Mouse (Mus musculus) T-helper 2 cell (primary cell): ENCODE measurements at regions not wholly inside any gene's neighbourhood (a gene's known extent, or its start where the extent isn't known, plus 50 kb on each side); places are given as distances from the start of the nearest gene placed in this dataset.

Source experiments
- in situ Hi-C: fragments of 300-600 bp; cut with MboI, MseI; formaldehyde crosslinking; loops from one replicate; pipeline ENCODE4 v1.15.1; 2025; ENCODE audit warnings: high pct_unique_total_duplicates

DNA sequence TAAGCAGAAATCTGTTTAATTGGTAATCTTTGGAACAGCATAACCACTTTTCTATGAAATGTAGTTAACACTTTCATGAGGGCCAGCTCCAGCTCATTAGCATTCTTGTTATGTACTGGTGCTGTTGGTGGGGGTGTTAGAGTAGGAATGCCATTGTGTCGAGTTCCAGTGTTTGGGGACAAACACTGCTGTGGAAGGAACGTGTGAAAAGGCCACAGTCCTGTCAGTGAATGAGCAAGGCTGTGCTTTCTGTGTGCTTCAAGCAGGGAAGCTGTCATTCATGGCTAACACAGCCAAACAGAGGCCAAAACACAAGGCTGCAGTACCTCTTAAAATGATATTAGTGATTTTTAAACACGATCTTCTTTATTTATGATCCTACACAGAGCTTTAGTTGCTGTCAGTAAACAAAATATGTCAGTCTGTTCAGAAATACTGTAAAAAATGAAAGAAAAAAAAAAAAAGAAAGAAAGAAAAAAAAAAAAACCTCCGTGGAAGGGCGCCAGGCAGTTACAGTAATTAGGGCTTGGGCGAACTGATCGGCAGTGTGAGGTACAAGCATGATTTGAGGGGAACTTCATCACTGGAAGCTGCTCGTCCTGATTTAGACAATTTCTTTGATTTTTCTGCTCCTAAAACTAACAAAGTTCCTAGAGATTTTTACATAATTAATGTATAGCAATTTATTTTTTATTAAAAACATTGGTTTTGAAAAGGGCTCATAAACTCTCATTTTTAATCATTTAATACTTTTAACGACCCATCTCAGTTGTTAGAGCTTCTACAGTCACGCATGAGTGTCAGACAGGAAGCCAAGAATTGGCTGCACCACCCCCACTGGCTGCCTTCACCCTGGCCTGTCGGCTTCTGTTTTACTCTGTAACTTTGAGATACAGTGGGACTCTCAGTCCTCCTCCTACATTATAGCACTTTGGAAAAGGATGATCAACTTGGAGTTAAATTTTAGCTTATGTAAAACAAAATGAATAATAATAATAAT, 80.8 kb upstream of the Dnajc24 start:
- in situ Hi-C loops: loop anchor here (25.0 kb wide), 1 partner anchor 747 kb away; no protein-coding TSS in a partner anchor

DNA sequence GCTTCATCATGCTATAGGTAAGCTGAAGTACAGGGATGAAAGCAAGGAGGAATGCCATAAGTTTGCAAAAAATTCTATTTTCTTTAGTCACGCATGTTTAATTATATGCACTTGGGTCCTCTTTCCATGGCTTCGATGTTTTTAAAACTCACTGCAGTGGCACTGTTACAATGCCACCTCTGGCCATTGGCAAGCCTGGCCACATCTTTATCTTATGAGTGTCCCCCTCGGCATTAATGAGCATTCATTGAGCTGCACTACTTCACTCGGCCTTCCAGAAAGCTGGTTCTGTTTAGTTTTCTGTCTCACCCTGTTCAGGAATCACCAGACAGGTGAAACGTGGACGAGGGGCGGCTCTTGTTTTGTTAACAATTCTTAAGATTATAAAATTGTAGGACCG, 79.7 kb upstream of the Dnajc24 start:
- in situ Hi-C loops: loop anchor here (25.0 kb wide), 1 partner anchor 746 kb away; no protein-coding TSS in a partner anchor

DNA sequence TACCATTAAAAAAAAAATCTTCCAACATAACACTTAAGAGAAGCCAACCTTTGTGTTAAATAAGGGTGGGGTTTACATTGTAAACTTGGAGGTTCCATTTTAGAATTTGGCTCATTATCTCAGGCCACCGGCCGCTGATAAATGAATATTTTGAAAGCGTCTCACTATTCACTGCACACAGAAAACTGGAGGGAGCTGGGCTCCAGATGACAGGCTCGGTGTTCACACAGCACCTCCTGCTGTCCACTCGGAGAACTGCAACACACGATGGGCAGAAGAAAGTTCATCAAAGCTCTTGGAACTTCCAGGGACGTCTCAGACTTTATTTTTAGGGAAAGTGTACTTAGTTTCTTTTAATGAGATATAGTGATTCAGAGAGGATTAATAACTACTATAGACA, 78.6 kb upstream of the Dnajc24 start:
- in situ Hi-C loops: loop anchor here (25.0 kb wide), 1 partner anchor 745 kb away; no protein-coding TSS in a partner anchor

DNA sequence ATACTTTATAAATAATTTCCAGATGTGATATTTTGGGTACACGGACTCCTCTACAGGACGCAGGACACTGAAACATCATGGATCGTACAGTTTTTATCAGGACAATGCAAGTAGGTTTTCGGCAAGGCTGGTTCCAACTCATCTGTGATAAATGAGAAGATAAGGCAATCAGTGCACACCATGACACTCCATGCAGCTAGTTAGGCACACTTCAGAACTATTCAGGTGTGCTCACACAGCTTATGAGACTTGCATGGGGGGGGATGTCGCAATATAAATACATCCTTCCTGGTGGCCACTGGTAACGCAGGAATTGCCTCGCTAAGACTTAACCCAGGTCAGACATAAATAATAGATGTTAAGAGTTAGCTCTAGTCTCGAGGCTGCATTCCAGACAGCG, 77.3 kb upstream of the Dnajc24 start:
- in situ Hi-C loops: loop anchor here (25.0 kb wide), 1 partner anchor 743 kb away; no protein-coding TSS in a partner anchor

DNA sequence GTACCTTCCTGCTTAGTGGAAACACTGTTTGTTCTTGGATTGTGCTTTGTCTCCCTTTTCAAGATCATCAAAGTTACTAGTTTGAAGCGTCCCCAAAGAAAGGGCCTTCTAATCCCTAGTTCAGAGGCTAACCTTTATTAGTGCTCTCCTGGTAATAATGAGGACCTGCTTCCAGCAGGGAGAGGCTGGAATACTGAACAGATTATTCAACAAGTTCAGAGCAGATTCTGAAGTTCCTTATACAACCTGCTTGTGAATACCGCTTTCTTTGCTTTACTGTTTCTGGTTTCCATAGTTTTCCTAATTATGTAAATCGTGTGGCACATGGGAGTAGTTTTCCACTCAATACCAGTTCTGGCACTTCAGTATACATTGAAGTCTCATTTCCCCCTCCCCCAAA, 75.2 kb upstream of the Dnajc24 start:
- in situ Hi-C loops: loop anchor here (25.0 kb wide), 1 partner anchor 741 kb away; no protein-coding TSS in a partner anchor

DNA sequence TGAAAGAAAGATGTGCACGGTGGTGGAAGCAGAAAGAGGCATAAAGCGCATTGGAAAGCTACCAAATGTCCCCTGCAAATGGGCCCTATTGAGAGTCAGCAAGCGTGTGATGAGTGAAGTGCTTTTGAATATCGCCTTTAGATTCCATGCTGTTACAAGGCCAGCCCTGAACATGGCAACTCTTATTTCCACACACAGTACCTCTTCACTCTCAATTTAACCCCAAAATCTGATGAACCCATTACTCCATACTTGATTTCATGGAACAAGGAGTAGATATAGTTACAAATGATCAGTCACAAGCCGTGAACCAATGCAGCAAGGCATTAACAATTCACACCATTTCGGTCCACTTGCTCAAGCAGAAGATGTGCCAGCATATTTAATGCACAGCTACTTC, 71.1 kb upstream of the Dnajc24 start:
- in situ Hi-C loops: no loop called here

DNA sequence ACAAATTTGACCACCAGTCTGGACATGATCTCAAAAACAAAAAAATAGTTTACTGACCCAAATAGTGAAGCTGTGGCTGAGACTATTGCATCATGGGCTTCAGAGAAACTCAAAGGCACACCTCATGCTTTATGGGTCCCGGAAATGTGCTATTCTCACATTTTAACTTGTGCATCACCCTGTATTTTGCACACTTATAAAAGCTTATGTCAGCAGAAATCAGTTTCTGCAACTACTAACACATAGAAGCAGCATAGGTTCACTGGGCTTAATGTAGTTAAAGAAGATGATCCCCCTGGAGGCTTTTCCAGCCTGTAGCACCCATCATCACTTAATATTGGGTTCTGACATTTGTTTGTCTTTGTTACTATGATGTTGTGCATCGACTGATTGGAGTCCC, 61.0 kb upstream of the Dnajc24 start:
- in situ Hi-C loops: loop anchor here (10.0 kb wide), 1 partner anchor 580 kb away; no protein-coding TSS in a partner anchor
